Mouse (Mus musculus): ENCODE measurements around the gene Cox19. TPM values are rescaled to one million over a fixed set of nuclear protein-coding genes. Genes with fewer than 3 reads are reported as not detected.
"Not testable (repeated sequence)": the region's sequence is repeated elsewhere in the genome, so short reads cannot be mapped to it uniquely, and the experiment has no call there.

Gene Cox19
- total RNA-seq, 2 experiments from 2014 or later = 87.8 to 89.3 TPM

- DNase-seq = no peak
- intact Hi-C loops (cut with DNase I) = loop anchor here (5.0 kb wide), 1 partner anchor 102 kb away; no protein-coding TSS in a partner anchor
Measured at GRCm38 (mm10) chr5:139364911-139365571, 13.8 kb upstream of the Cox19 start.

GRCm38 (mm10) chr5:139364260-139364910, 13.2 kb upstream of the Cox19 start:
- peak; percentile 92 for DNase-seq
- intact Hi-C loops (cut with DNase I) = loop anchor here (5.0 kb wide), 1 partner anchor 103 kb away; no protein-coding TSS in a partner anchor

GRCm38 (mm10) chr5:139363858-139364257, 12.6 kb upstream of the Cox19 start:
- no peak for DNase-seq
- intact Hi-C loops (cut with DNase I) = loop anchor here (5.0 kb wide), 1 partner anchor 103 kb away; no protein-coding TSS in a partner anchor

- intact Hi-C loops (cut with DNase I) = no loop called here
- DNase-seq = no peak
Measured at GRCm38 (mm10) chr5:139359244-139359643, 8.0 kb upstream of the Cox19 start.

- peak; percentile 61 for DNase-seq
Measured at GRCm38 (mm10) chr5:139358653-139359052, 7.4 kb upstream of the Cox19 start.

GRCm38 (mm10) chr5:139355235-139355772, 4.1 kb upstream of the Cox19 start:
- DNase-seq = peak; percentile 82
- intact Hi-C loops (cut with DNase I) = no loop called here

More at GRCm38 (mm10) chr5:139358653-139359052, 7.4 kb upstream of the Cox19 start:
- intact Hi-C loops (cut with DNase I) = no loop called here

- DNase-seq = no peak
- intact Hi-C loops (cut with DNase I) = no loop called here
Measured at GRCm38 (mm10) chr5:139353946-139354345, 2.7 kb upstream of the Cox19 start.

GRCm38 (mm10) chr5:139353496-139353895, 2.3 kb upstream of the Cox19 start:
- intact Hi-C loops (cut with DNase I) = no loop called here

GRCm38 (mm10) chr5:139352317-139352716, 1.1 kb upstream of the Cox19 start, which contains the start of gene Cyp2w1:
Gene Cyp2w1 (plus strand): TSS chr5:139352617.
- intact Hi-C loops (cut with DNase I) = no loop called here

More at GRCm38 (mm10) chr5:139353496-139353895, 2.3 kb upstream of the Cox19 start:
- no peak for DNase-seq

GRCm38 (mm10) chr5:139351628-139352027, 410 bp upstream of the Cox19 start:
- intact Hi-C loops (cut with DNase I) = no loop called here
- no peak for DNase-seq

More at GRCm38 (mm10) chr5:139352317-139352716, 1.1 kb upstream of the Cox19 start, which contains the start of gene Cyp2w1:
- DNase-seq = no peak

- no peak for DNase-seq
- intact Hi-C loops (cut with DNase I) = no loop called here
Measured at GRCm38 (mm10) chr5:139349713-139350112, 1.5 kb downstream of the Cox19 start.

GRCm38 (mm10) chr5:139347225-139347624, 4.0 kb downstream of the Cox19 start:
- intact Hi-C loops (cut with DNase I) = no loop called here
- DNase-seq = no peak

GRCm38 (mm10) chr5:139345364-139345714, 5.9 kb downstream of the Cox19 start:
- intact Hi-C loops (cut with DNase I) = no loop called here

GRCm38 (mm10) chr5:139344687-139345363, 6.4 kb downstream of the Cox19 start:
- DNase-seq = peak; percentile 94
- intact Hi-C loops (cut with DNase I) = no loop called here

More at GRCm38 (mm10) chr5:139345364-139345714, 5.9 kb downstream of the Cox19 start:
- DNase-seq = no peak

- DNase-seq = peak; percentile 81
- intact Hi-C loops (cut with DNase I) = no loop called here
Measured at GRCm38 (mm10) chr5:139344021-139344686, 7.1 kb downstream of the Cox19 start.

- intact Hi-C loops (cut with DNase I) = no loop called here
- no peak for DNase-seq
Measured at GRCm38 (mm10) chr5:139338891-139339290, 12.3 kb downstream of the Cox19 start.

GRCm38 (mm10) chr5:139338403-139338802, 12.8 kb downstream of the Cox19 start:
- intact Hi-C loops (cut with DNase I) = no loop called here

GRCm38 (mm10) chr5:139337826-139338370, 13.3 kb downstream of the Cox19 start:
- DNase-seq = peak; percentile 71
- intact Hi-C loops (cut with DNase I) = no loop called here

More at GRCm38 (mm10) chr5:139338403-139338802, 12.8 kb downstream of the Cox19 start:
- DNase-seq = no peak

GRCm38 (mm10) chr5:139335634-139336033, 15.6 kb downstream of the Cox19 start:
- DNase-seq = no peak
- intact Hi-C loops (cut with DNase I) = no loop called here

- intact Hi-C loops (cut with DNase I); DNase-seq: not testable (repeated sequence)
Measured at GRCm38 (mm10) chr5:139334394-139334793, 16.8 kb downstream of the Cox19 start.

Data from left cerebral cortex, postnatal 4 days (tissue).